Mouse (Mus musculus): ENCODE measurements around the gene Grm5.

The Grm5 gene

GRCm38 (mm10) chr7:88159542-88160241, 575.7 kb downstream of the Grm5 start:
- no peak for DNase-seq (ENCODE audit: low read depth, low spot score)

DNA sequence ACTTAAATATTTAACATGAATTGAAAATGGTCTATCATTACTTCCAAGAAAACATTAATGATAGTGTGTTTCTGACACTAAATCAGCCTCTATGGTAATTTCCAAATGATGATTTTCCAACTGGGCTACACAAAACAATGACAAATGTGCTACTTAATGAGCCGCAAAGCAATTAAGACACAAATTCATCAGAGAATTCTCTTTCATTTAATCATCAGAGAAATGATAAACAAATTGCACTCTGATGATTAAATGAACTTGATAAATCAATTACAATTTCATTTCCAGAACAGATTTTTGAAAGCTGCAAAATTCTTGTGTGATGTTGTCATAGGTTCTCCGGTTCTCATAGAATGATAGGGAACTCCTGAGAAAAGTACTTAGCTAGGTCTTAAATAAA, 577.6 kb downstream of the Grm5 start:
- DNase-seq (ENCODE audit: low read depth, low spot score) = no peak
